Mouse (Mus musculus) Patski (cell line): ENCODE results near the gene Siah2. TPM values are rescaled to one million over a fixed set of nuclear protein-coding genes. Genes with fewer than 3 reads are reported as not detected.

Source experiments
- ATAC-seq: fragments of 100-300 bp; one replicate; pipeline ENCODE4 v1.8.0; 2021
- CTCF ChIA-PET: fragments of 350-600 bp; sonication (Branson Sonifier 250); formaldehyde crosslinking; loops from one replicate; lab custom pipeline; 2022; ENCODE audit warnings: inconsistent platforms; lab: Charles Lee
- POLR2A ChIA-PET: fragments of 350-600 bp; sonication (Branson Sonifier 250); formaldehyde crosslinking; loops from one replicate; lab custom pipeline; 2022; ENCODE audit warnings: antibody characterized with exemption, inconsistent platforms; lab: Charles Lee
- DNase-seq: peaks from one replicate; pipeline ENCODE4 v3.0.0-alpha.2; 2011; ENCODE audit warnings: low read depth, low spot score
- H3K27me3 ChIP-seq: fragments of 371-371 bp; one replicate; pipeline ENCODE4 v1.5.1; 2021
- CTCF ChIP-seq: fragments of 100-300 bp; IDR thresholded peaks from one replicate; pipeline ENCODE4 v1.5.1; 2021
- in situ Hi-C: fragments of 300-500 bp; cut with MboI; formaldehyde crosslinking; loops from 3 replicates; pipeline ENCODE4 v1.11.1; 2018; ENCODE audit warnings: low pct_unique_long_range_greater_than_20kb, mixed read lengths
- polyA plus RNA-seq: library from polyadenylated mRNA; unstranded; gene quantifications from one replicate; pipeline ENCODE4 v1.2.3, GENCODE M21; 2021

Siah2 gene
- polyA plus RNA-seq, 1 experiment from 2014 or later: 16.0 TPM

DNA sequence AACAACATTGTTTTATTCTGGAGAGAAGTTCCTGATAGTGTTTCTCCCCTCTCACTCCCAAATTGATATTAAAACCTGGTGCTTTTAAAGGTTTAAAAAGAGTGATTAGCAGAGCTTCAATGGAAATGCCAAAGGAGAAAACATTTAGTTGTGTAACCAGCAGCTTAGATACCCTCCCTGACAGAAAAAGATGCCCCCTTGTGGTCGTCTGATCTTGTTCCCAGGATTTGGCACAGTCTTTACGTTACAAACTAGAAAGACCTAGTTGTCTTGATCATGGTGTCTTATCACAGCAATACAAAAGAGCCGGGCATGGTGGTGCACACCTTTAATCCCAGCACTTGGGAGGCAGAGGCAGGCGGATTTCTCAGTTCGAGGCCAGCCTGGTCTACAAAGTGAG lies 38.3 kb downstream of the Siah2 start:
- in situ Hi-C loops: loop anchor here (10.0 kb wide), 2 partner anchors 139 to 401 kb away; no protein-coding TSS in a partner anchor
- DNase-seq (no peak), ATAC-seq (no peak)
- TF ChIP-seq CTCF: peak; percentile 61
- no peaks in the 10 kb centered on the region for H3K27me3 ChIP-seq
- CTCF ChIA-PET: interaction anchor here (0.8 to 6.5 kb wide), 11 partner anchors 8 to 133 kb away, joined by 3 to 62 read pairs (median 4); no protein-coding TSS in a partner anchor
- POLR2A ChIA-PET: no interaction called here

DNA sequence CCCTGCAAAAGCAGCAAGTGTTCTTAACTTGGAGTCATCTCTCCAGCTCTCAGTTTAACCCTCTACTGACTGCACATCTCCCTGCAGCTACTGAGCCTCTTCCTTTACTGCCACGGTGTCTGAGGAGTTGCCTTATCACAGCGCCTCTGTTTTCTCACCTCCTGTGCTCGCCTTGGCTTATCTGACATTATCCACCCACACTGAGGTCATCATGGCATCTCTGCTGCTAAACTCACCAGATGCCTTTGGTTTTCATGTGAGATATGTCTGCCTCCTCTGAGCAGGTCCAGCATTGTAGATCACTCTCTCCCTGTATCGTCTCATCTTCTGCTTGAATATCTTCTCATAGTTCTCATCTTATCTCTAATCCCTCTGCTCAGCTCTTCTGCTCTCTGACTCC lies 41.9 kb downstream of the Siah2 start:
- POLR2A ChIA-PET: no interaction called here
- TF ChIP-seq CTCF: no peak
- no peak for ATAC-seq
- in situ Hi-C loops: loop anchor here (10.0 kb wide), 2 partner anchors 136 to 404 kb away; no protein-coding TSS in a partner anchor
- H3K27me3 ChIP-seq: no peaks in the 10 kb centered on the region
- CTCF ChIA-PET: interaction anchor here (1.3 to 2.2 kb wide), 2 partner anchors 8 to 136 kb away, joined by 4 to 7 read pairs; no protein-coding TSS in a partner anchor
- DNase-seq: no peak

DNA sequence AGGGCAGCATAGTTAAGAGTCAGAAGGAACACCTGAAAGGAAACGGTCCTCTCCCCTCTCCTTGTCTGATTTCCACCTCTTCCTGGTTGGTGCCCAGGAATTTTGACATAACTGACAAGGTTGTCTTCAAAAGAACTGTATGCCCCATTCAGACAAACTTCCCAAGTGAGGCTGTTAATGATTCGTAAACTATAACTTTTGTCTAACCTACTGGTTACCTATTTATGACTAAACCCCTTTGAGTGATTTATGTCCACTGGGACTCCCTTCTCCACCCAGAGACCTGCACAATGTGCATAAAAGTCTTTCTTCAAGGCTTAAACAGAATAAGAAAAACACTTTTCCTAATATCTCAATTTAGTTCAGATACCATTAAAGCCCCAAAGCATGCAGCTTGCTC lies 45.0 kb downstream of the Siah2 start:
- DNase-seq: no peak
- no peak for ATAC-seq
- POLR2A ChIA-PET: interaction anchor here (0.6 to 1.7 kb wide), 4 partner anchors 16 to 665 kb away, joined by 3 to 5 read pairs (median 3); partner anchors contain the start of gene Selenot
- no peak for TF ChIP-seq CTCF
- CTCF ChIA-PET: interaction anchor here (0.7 to 1.6 kb wide), 7 partner anchors 10 to 148 kb away, joined by 3 to 7 read pairs (median 4); no protein-coding TSS in a partner anchor
- in situ Hi-C loops: no loop called here
- H3K27me3 ChIP-seq: no peaks in the 10 kb centered on the region

GRCm38 (mm10) chr3:58646180-58646579 lies 46.0 kb downstream of the Siah2 start:
- no peaks in the 10 kb centered on the region for H3K27me3 ChIP-seq
- ChIA-PET CTCF (interaction anchor here (1.0 to 1.6 kb wide), 7 partner anchors 8 to 149 kb away, joined by 3 to 7 read pairs (median 4); no protein-coding TSS in a partner anchor), POLR2A (interaction anchor here (0.5 to 1.7 kb wide), 5 partner anchors 15 to 666 kb away, joined by 3 to 8 read pairs (median 5); partner anchors contain the start of gene Selenot)
- TF ChIP-seq CTCF: no peak
- DNase-seq: peak; percentile 55
- ATAC-seq: peak; percentile 96
- in situ Hi-C loops: no loop called here

GRCm38 (mm10) chr3:58636406-58637295 lies 55.5 kb downstream of the Siah2 start, which contains the start of gene Erich6:
Gene Erich6 (minus strand): TSS chr3:58637207.
- POLR2A ChIA-PET: interaction anchor here (1.6 kb wide), 1 partner anchor 39 kb away, joined by 3 read pairs; no protein-coding TSS in a partner anchor
- no peaks in the 10 kb centered on the region for H3K27me3 ChIP-seq
- DNase-seq (no peak), ATAC-seq (peak; percentile 80)
- no peak for TF ChIP-seq CTCF
- CTCF ChIA-PET: interaction anchor here (1.0 to 2.1 kb wide), 3 partner anchors 13 to 40 kb away, joined by 3 to 4 read pairs (median 4); no protein-coding TSS in a partner anchor
- in situ Hi-C loops: no loop called here

GRCm38 (mm10) chr3:58631693-58632092 lies 60.5 kb downstream of the Siah2 start:
- CTCF ChIA-PET: interaction anchor here (1.1 to 2.6 kb wide), 2 partner anchors 10 to 13 kb away, joined by 4 to 9 read pairs; no protein-coding TSS in a partner anchor

DNA sequence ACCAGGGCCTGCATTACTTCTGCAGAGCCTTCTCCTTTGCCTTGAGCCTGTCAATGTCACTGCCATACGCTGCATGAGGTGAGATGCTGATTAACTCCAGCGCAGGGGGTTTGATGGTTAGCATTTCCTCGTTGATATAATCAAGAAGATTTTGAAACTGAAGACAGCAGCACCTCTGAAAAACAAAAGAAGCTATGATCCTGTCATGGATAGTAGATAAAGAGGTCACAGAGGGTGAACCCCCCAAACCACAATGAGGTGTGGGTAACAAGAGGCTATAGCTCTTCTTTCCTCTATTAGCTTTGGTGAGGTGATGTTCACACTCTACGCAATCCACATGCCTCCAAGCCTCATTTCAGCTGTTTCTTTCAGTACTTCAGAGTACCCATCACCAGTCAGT lies 67.2 kb downstream of the Siah2 start:
- in situ Hi-C loops: no loop called here

More at GRCm38 (mm10) chr3:58631693-58632092, 60.5 kb downstream of the Siah2 start:
- DNase-seq: no peak
- no peak for ATAC-seq
- in situ Hi-C loops: no loop called here
- H3K27me3 ChIP-seq: no peaks in the 10 kb centered on the region
- POLR2A ChIA-PET: interaction anchor here (1.0 kb wide), 1 partner anchor 14 kb away, joined by 3 read pairs; no protein-coding TSS in a partner anchor
- no peak for TF ChIP-seq CTCF

More for the DNA sequence above, 67.2 kb downstream of the Siah2 start:
- H3K27me3 ChIP-seq: no peaks in the 10 kb centered on the region
- ChIA-PET POLR2A (no interaction called here), CTCF (interaction anchor here (0.8 to 1.6 kb wide), 6 partner anchors 9 to 18 kb away, joined by 3 to 4 read pairs (median 3); no protein-coding TSS in a partner anchor)
- DNase-seq (no peak), ATAC-seq (no peak)
- TF ChIP-seq CTCF: no peak

Other genes starting within 250 kb of the Siah2 start
- gene Eif2a, start 166.6 kb downstream of the Siah2 start, polyA plus RNA-seq: 85.4 TPM
- gene Serp1, start 166.5 kb downstream of the Siah2 start, polyA plus RNA-seq: 107 TPM
- 211 TPM for gene Selenot, start 115.8 kb downstream of the Siah2 start, polyA plus RNA-seq
- gene Erich6, start 55.2 kb downstream of the Siah2 start, polyA plus RNA-seq: 0.14 TPM
- gene Mindy4b-ps, start 129.9 kb upstream of the Siah2 start, polyA plus RNA-seq: not detected
- not detected for gene Clrn1, start 192.9 kb upstream of the Siah2 start, polyA plus RNA-seq